Mouse (Mus musculus) forebrain, embryonic 16.5 days (tissue): ENCODE measurements around the gene Syce3. TPM values are rescaled to one million over a fixed set of nuclear protein-coding genes. Genes with fewer than 3 reads are reported as not detected.

ENCODE experiments used
- ATAC-seq: fragments of 200-750 bp; cut with Nextera tagmentation; 2 replicates; pipeline ENCODE4 v1.8.0; 2017; ENCODE audit warnings: mild to moderate bottlenecking, moderate library complexity
- H3K27ac ChIP-seq: fragments of 300-500 bp; sonication (generic); 2 replicates; pipeline ENCODE4 v1.5.1; 2014; ENCODE audit warnings: low read length, control low read depth
- H3K27me3 ChIP-seq: fragments of 300-500 bp; sonication (generic); replicated peaks from 2 replicates; pipeline ENCODE4 v1.6.1; 2014; ENCODE audit warnings: low read length; ENCODE audit not compliant: control insufficient read depth, insufficient read depth
- H3K36me3 ChIP-seq: fragments of 300-500 bp; sonication (generic); 2 replicates; pipeline ENCODE4 v1.6.1; 2014; ENCODE audit not compliant: control insufficient read depth, insufficient read depth
- H3K4me1 ChIP-seq: fragments of 300-500 bp; sonication (generic); replicated peaks from 2 replicates; pipeline ENCODE4 v1.6.1; 2014; ENCODE audit warnings: low read length; ENCODE audit not compliant: control insufficient read depth, insufficient read depth
- H3K4me2 ChIP-seq: fragments of 300-500 bp; sonication (generic); 2 replicates; pipeline ENCODE4 v1.6.1; 2014; ENCODE audit warnings: mild to moderate bottlenecking, low read length, control low read depth
- H3K4me3 ChIP-seq: fragments of 300-500 bp; sonication (generic); replicated peaks from 2 replicates; pipeline ENCODE4 v1.5.1; 2014; ENCODE audit warnings: mild to moderate bottlenecking, low read length, control low read depth
- H3K9ac ChIP-seq: fragments of 300-500 bp; sonication (generic); replicated peaks from 2 replicates; pipeline ENCODE4 v1.6.1; 2014; ENCODE audit warnings: low read depth, low read length, control low read depth
- H3K9me3 ChIP-seq: fragments of 300-500 bp; sonication (generic); 2 replicates; pipeline ENCODE4 v1.6.1; 2016; ENCODE audit warnings: low read length; ENCODE audit not compliant: control insufficient read depth
- WGBS: fragments of 180-500 bp; shearing (Covaris S2); extraction: QIAGEN DNeasy Blood & Tissue Kit; methylation state at CpG from one replicate; pipeline ENCODE4 v1.1.7; 2014; 5-methylcytosine and 5-hydroxymethylcytosine counted together
- polyA plus RNA-seq: library from polyadenylated mRNA; unstranded; fragments of >200 nt; fragmentation: Nextera tagmentation; extraction: Ambion mirVana; gene quantifications from 2 replicates; pipeline ENCODE4 v1.2.1, GENCODE M21; 2015

Syce3 gene
- polyA plus RNA-seq: not detected in 2 replicates

- Histone ChIP-seq H3K36me3 (no peaks in the 10 kb centered on the region), H3K4me3 (no peak within 1 kb of the TSS), H3K4me1 (no peaks in the 10 kb centered on the region), H3K4me2 (no peak within 1 kb of the TSS), H3K27me3 (no peaks in the 10 kb centered on the region), H3K27ac (no peak within 1 kb of the TSS), H3K9ac (no peak within 1 kb of the TSS), H3K9me3 (0 out of 2 replicates have a peak, but pooled peaks cover 4% of the 10 kb centered on the region)
- 88% methylated on average over 15 of the region's 24 CpGs for WGBS
- ATAC-seq: no peak
Measured at GRCm38 (mm10) chr15:89410118-89410517, at the start of gene Syce3. TSS of gene Syce3 (minus strand) at chr15:89410503.

GRCm38 (mm10) chr15:89459821-89460220 lies 49.5 kb upstream of the Syce3 start:
- ATAC-seq: no peak

GRCm38 (mm10) chr15:89458942-89459341 lies 48.6 kb upstream of the Syce3 start:
- H3K4me1 ChIP-seq: peaks cover 15% of the 10 kb centered on the region
- H3K27me3 ChIP-seq: no peaks in the 10 kb centered on the region
- H3K4me3 ChIP-seq: no peak overlapping the region
- H3K36me3 ChIP-seq: peaks cover 42% of the 10 kb centered on the region
- no peak for ATAC-seq
- no peaks in the 10 kb centered on the region for H3K9me3 ChIP-seq
- 95% methylated on average over 15 of the region's 15 CpGs for WGBS
- no peak overlapping the region for H3K27ac ChIP-seq
- H3K9ac ChIP-seq: no peak overlapping the region
- no peak overlapping the region for H3K4me2 ChIP-seq

More at GRCm38 (mm10) chr15:89459821-89460220, 49.5 kb upstream of the Syce3 start:
- Histone ChIP-seq H3K27ac (no peak overlapping the region), H3K36me3 (peaks cover 42% of the 10 kb centered on the region), H3K9me3 (no peaks in the 10 kb centered on the region), H3K9ac (no peak overlapping the region), H3K4me1 (peaks cover 12% of the 10 kb centered on the region), H3K27me3 (no peaks in the 10 kb centered on the region), H3K4me2 (no peak overlapping the region), H3K4me3 (no peak overlapping the region)
- 90% methylated on average over 7 of the region's 7 CpGs for WGBS

- Histone ChIP-seq H3K9ac (no peak overlapping the region), H3K27me3 (no peaks in the 10 kb centered on the region), H3K4me1 (peaks cover 23% of the 10 kb centered on the region), H3K9me3 (no peaks in the 10 kb centered on the region), H3K4me3 (peak overlapping the region; percentile 86), H3K36me3 (peaks cover 25% of the 10 kb centered on the region), H3K27ac (no peak overlapping the region), H3K4me2 (peak overlapping the region; percentile 88)
- 77% methylated on average over 6 of the region's 6 CpGs for WGBS
- no peak for ATAC-seq
Measured at GRCm38 (mm10) chr15:89455642-89456041, 45.3 kb upstream of the Syce3 start.

- peak overlapping the region; percentile 87 for H3K9ac ChIP-seq
- ATAC-seq: peak; percentile 45
- WGBS: 9% methylated on average over 4 of the region's 6 CpGs
Measured at GRCm38 (mm10) chr15:89454857-89455256, 44.6 kb upstream of the Syce3 start.

GRCm38 (mm10) chr15:89453865-89454478 lies 43.7 kb upstream of the Syce3 start, which contains the start of gene Mapk8ip2:
TSS of gene Mapk8ip2 (plus strand) at chr15:89453913.
- H3K36me3 ChIP-seq: peaks cover 16% of the 10 kb centered on the region
- H3K9ac ChIP-seq: peak within 1 kb of the TSS; percentile 87
- H3K4me1 ChIP-seq: peaks cover 23% of the 10 kb centered on the region
- H3K4me3 ChIP-seq: peak within 1 kb of the TSS; percentile 86
- ATAC-seq: peak; percentile 83
- peak within 1 kb of the TSS; percentile 88 for H3K4me2 ChIP-seq
- H3K9me3 ChIP-seq: no peaks in the 10 kb centered on the region
- peak within 1 kb of the TSS; percentile 67 for H3K27ac ChIP-seq
- under 1% methylated on average over 52 of the region's 53 CpGs for WGBS
- H3K27me3 ChIP-seq: no peaks in the 10 kb centered on the region

More at GRCm38 (mm10) chr15:89454857-89455256, 44.6 kb upstream of the Syce3 start:
- Histone ChIP-seq H3K4me1 (peaks cover 23% of the 10 kb centered on the region), H3K4me2 (peak overlapping the region; percentile 88), H3K36me3 (peaks cover 23% of the 10 kb centered on the region), H3K9me3 (no peaks in the 10 kb centered on the region), H3K27me3 (no peaks in the 10 kb centered on the region), H3K4me3 (peak overlapping the region; percentile 86), H3K27ac (no peak overlapping the region; the same call in 1 of the 2 replicates)

- Histone ChIP-seq H3K9ac (peak overlapping the region; percentile 87), H3K9me3 (no peaks in the 10 kb centered on the region), H3K4me3 (peak overlapping the region; percentile 86), H3K4me2 (peak overlapping the region; percentile 88), H3K27me3 (no peaks in the 10 kb centered on the region), H3K4me1 (peaks cover 23% of the 10 kb centered on the region), H3K36me3 (peaks cover 13% of the 10 kb centered on the region), H3K27ac (peak overlapping the region; percentile 67)
- WGBS: 5% methylated on average over 24 of the region's 24 CpGs
- ATAC-seq: peak; percentile 65
Measured at GRCm38 (mm10) chr15:89452906-89453864, 42.9 kb upstream of the Syce3 start.

- no peak overlapping the region for H3K27ac ChIP-seq
- no peak overlapping the region for H3K4me2 ChIP-seq
- ATAC-seq: no peak
- H3K9me3 ChIP-seq: no peaks in the 10 kb centered on the region
- H3K27me3 ChIP-seq: no peaks in the 10 kb centered on the region
- whole genome bisulfite sequencing: 38% methylated on average over 8 of the region's 8 CpGs
- H3K9ac ChIP-seq: no peak overlapping the region
- no peaks in the 10 kb centered on the region for H3K4me1 ChIP-seq
- H3K36me3 ChIP-seq: no peaks in the 10 kb centered on the region
- no peak overlapping the region for H3K4me3 ChIP-seq
Measured at GRCm38 (mm10) chr15:89442486-89443070, 32.3 kb upstream of the Syce3 start.

- Histone ChIP-seq H3K4me1 (peaks cover 6% of the 10 kb centered on the region), H3K36me3 (no peaks in the 10 kb centered on the region), H3K9ac (no peak overlapping the region), H3K9me3 (no peaks in the 10 kb centered on the region), H3K27me3 (no peaks in the 10 kb centered on the region), H3K4me3 (no peak overlapping the region), H3K4me2 (no peak overlapping the region), H3K27ac (no peak overlapping the region)
- 86% methylated on average over 5 of the region's 5 CpGs for WGBS
- no peak for ATAC-seq
Measured at GRCm38 (mm10) chr15:89435878-89436277, 25.6 kb upstream of the Syce3 start.
